Mouse (Mus musculus) liver, embryonic 14.5 days (tissue): Measurements from ENCODE around the gene Ggt7. TPM values are rescaled to one million over a fixed set of nuclear protein-coding genes. Genes with fewer than 3 reads are reported as not detected.
"Not testable (repeated sequence)": the region's sequence is repeated elsewhere in the genome, so short reads cannot be mapped to it uniquely, and the experiment has no call there.

Experiments used
- ATAC-seq: fragments of 200-750 bp; cut with Nextera tagmentation; 2 replicates; pipeline ENCODE4 v1.8.0; 2017; ENCODE audit warnings: moderate number of reproducible peaks, mild to moderate bottlenecking, moderate library complexity; ENCODE audit not compliant: insufficient read depth
- DNase-seq, 3 experiments: peaks; one replicate each; pipeline ENCODE4 v3.0.0-alpha.2; 2012 to 2013; ENCODE audit warnings: low read depth in 3 of 3, low spot score in 3 of 3
- H3K27ac ChIP-seq: fragments of 300-500 bp; sonication (generic); 2 replicates; pipeline ENCODE4 v1.5.1; 2014; ENCODE audit warnings: moderate library complexity, mild to moderate bottlenecking, control low read depth, inconsistent platforms
- H3K27me3 ChIP-seq: fragments of 300-500 bp; sonication (generic); 2 replicates; pipeline ENCODE4 v1.6.1; 2014; ENCODE audit warnings: mild to moderate bottlenecking, low read length, moderate library complexity; ENCODE audit not compliant: control insufficient read depth, insufficient read depth
- H3K36me3 ChIP-seq: fragments of 300-500 bp; sonication (generic); replicated peaks from 2 replicates; pipeline ENCODE4 v1.6.1; 2014; ENCODE audit warnings: low read depth; ENCODE audit not compliant: control insufficient read depth, insufficient read depth
- H3K4me1 ChIP-seq, 2 experiments: fragments of 200-500 bp in 1 of 2; fragments of 300-500 bp in 1 of 2; sonication (generic) in 1 of 2; replicated peaks; 2 replicates each; pipeline ENCODE4 v1.6.1; 2012 to 2014; ENCODE audit warnings: antibody characterized with exemption in 1 of 2, inconsistent platforms in 1 of 2, low read length in 1 of 2; ENCODE audit not compliant: control insufficient read depth in 2 of 2, insufficient read depth in 2 of 2
- H3K4me2 ChIP-seq: fragments of 300-500 bp; sonication (generic); 2 replicates; pipeline ENCODE4 v1.6.1; 2014; ENCODE audit warnings: low read depth, mild to moderate bottlenecking, control low read depth, moderate library complexity
- H3K4me3 ChIP-seq, 2 experiments: fragments of 200-500 bp in 1 of 2; fragments of 300-500 bp in 1 of 2; sonication (generic) in 1 of 2; 2 replicates each; pipeline ENCODE4 v1.5.1; 2012 to 2014; ENCODE audit warnings: low read depth in 2 of 2, low read length in 2 of 2, mild to moderate bottlenecking in 2 of 2, control low read depth in 1 of 2, inconsistent platforms in 1 of 2, moderate library complexity in 1 of 2; ENCODE audit not compliant: insufficient read depth in 1 of 2
- H3K9ac ChIP-seq: fragments of 300-500 bp; sonication (generic); replicated peaks from 2 replicates; pipeline ENCODE4 v1.6.1; 2014; ENCODE audit warnings: mild to moderate bottlenecking, control low read depth, moderate library complexity
- H3K9me3 ChIP-seq: fragments of 300-500 bp; sonication (generic); 2 replicates; pipeline ENCODE4 v1.6.1; 2016; ENCODE audit warnings: low read length, mixed read lengths; ENCODE audit not compliant: control insufficient read depth
- CTCF ChIP-seq: IDR thresholded peaks from 2 replicates; pipeline ENCODE4 v1.5.1; 2016; ENCODE audit warnings: antibody characterized with exemption, low read depth, control low read depth
- EP300 ChIP-seq: IDR thresholded peaks from 2 replicates; pipeline ENCODE4 v1.6.1; 2016; ENCODE audit warnings: antibody characterized with exemption, low read depth
- WGBS: fragments of 180-500 bp; shearing (Covaris S2); extraction: QIAGEN DNeasy Blood & Tissue Kit; methylation state at CpG from one replicate; pipeline ENCODE4 v1.1.7; 2014; ENCODE audit not compliant: insufficient replicate concordance; 5-methylcytosine and 5-hydroxymethylcytosine counted together
- polyA plus RNA-seq, 2 experiments: library from polyadenylated mRNA; depleted of rRNA in 1 of 2; stranded (reverse) in 1 of 2; unstranded in 1 of 2; fragments of >200 nt; fragmentation: Nextera tagmentation in 1 of 2; extraction: Ambion mirVana in 1 of 2; gene quantifications; 2 replicates each; pipeline versions ENCODE4 v1.2.1 to v1.2.3; 2012 to 2014

Ggt7 gene
- polyA plus RNA-seq, 2 experiments, result 0.18 to 0.35 TPM

- Histone ChIP-seq H3K36me3 (no peaks in the 10 kb centered on the region), H3K4me3 (no peak overlapping the region), H3K27me3 (no peaks in the 10 kb centered on the region), H3K4me2 (peak overlapping the region; percentile 27), H3K9me3 (no peaks in the 10 kb centered on the region), H3K27ac (peak overlapping the region; percentile 42), H3K4me1 (peaks cover 10 to 14% of the 10 kb centered on the region in 2 experiments), H3K9ac (peak overlapping the region; percentile 21)
- peak in 2 of 3 experiments; percentile 23 to 26 for DNase-seq
- ATAC-seq, result peak; percentile 86
- TF ChIP-seq EP300 (no peak), CTCF (no peak)
Measured at GRCm38 (mm10) chr2:155552949-155553354, 34.9 kb upstream of the Ggt7 start.

GRCm38 (mm10) chr2:155552336-155552735 is 34.3 kb upstream of the Ggt7 start:
- Histone ChIP-seq H3K4me1 (peaks cover 10 to 14% of the 10 kb centered on the region in 2 experiments), H3K9ac (no peak overlapping the region; the same call in 1 of the 2 replicates), H3K36me3 (no peaks in the 10 kb centered on the region), H3K27me3 (no peaks in the 10 kb centered on the region), H3K4me3 (no peak overlapping the region), H3K27ac (peak overlapping the region; percentile 42), H3K4me2 (no peak overlapping the region), H3K9me3 (no peaks in the 10 kb centered on the region)
- TF ChIP-seq CTCF (no peak), EP300 (no peak)
- DNase-seq (no peak), ATAC-seq (no peak)

- no peaks in the 10 kb centered on the region for H3K36me3 ChIP-seq
- 0 out of 4 replicates have a peak, but pooled peaks cover 0 to 1% of the 10 kb centered on the region in 2 experiments for H3K4me1 ChIP-seq
- no peak overlapping the region for H3K4me2 ChIP-seq
- H3K9ac ChIP-seq, result no peak overlapping the region
- H3K27ac ChIP-seq, result no peak overlapping the region
- no peak for TF ChIP-seq EP300
- no peak for TF ChIP-seq CTCF
- no peaks in the 10 kb centered on the region for H3K27me3 ChIP-seq
- no peak for DNase-seq
- H3K9me3 ChIP-seq, result no peaks in the 10 kb centered on the region
- WGBS, result 71% methylated on average over 1 of the region's 1 CpGs
- no peak overlapping the region for H3K4me3 ChIP-seq
- ATAC-seq, result no peak
Measured at GRCm38 (mm10) chr2:155546955-155547354, 28.9 kb upstream of the Ggt7 start.

DNA sequence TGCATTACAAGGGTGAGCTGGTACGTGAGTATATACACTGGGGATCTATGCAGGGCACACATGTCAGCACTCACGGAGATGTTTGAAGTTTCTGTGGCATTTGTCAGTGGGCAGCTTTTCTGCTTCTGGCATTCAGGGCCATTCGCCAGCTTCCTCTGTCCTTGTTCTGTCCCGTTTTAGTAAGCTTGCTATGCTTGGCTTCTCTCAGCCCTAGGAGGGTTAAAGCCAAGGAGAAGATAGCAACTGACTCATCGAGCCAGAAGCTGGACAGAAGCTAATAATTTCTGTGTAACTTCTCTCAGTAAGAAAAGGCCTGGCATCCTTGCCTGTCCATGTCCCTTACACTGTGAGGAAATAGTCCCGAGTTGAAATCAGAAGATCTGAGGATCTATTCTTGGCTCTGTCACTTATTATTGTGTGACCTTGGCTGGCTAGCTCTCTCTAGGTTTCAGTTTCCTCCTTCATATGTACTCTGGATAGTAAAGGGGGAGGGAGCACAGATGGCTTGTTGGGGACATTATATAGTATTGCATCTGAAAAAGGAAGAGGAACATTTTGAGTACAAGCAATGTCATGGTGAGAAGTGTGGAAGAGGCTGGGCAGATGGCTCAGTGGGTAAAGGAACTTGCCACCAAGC is 22.9 kb upstream of the Ggt7 start:
- Histone ChIP-seq H3K9ac (no peak overlapping the region), H3K27ac (no peak overlapping the region), H3K36me3 (no peaks in the 10 kb centered on the region), H3K9me3 (no peaks in the 10 kb centered on the region), H3K4me1 (peaks cover 0 to 5% of the 10 kb centered on the region in 2 experiments; a peak in 2 of 4 replicates), H3K27me3 (no peaks in the 10 kb centered on the region), H3K4me3 (no peak overlapping the region), H3K4me2 (no peak overlapping the region)
- no peak for ATAC-seq
- TF ChIP-seq CTCF (no peak), EP300 (no peak)
- WGBS, result 57% methylated on average over 6 of the region's 6 CpGs
- no peak for DNase-seq

GRCm38 (mm10) chr2:155539696-155540095 is 21.7 kb upstream of the Ggt7 start:
- no peak for ATAC-seq
- Histone ChIP-seq H3K36me3 (no peaks in the 10 kb centered on the region), H3K9me3 (no peaks in the 10 kb centered on the region), H3K27ac (no peak overlapping the region), H3K9ac (no peak overlapping the region), H3K27me3 (no peaks in the 10 kb centered on the region), H3K4me1 (peaks cover 0 to 5% of the 10 kb centered on the region in 2 experiments; a peak in 2 of 4 replicates), H3K4me3 (no peak overlapping the region), H3K4me2 (no peak overlapping the region)
- DNase-seq, result no peak
- TF ChIP-seq EP300 (no peak), CTCF (no peak)

DNA sequence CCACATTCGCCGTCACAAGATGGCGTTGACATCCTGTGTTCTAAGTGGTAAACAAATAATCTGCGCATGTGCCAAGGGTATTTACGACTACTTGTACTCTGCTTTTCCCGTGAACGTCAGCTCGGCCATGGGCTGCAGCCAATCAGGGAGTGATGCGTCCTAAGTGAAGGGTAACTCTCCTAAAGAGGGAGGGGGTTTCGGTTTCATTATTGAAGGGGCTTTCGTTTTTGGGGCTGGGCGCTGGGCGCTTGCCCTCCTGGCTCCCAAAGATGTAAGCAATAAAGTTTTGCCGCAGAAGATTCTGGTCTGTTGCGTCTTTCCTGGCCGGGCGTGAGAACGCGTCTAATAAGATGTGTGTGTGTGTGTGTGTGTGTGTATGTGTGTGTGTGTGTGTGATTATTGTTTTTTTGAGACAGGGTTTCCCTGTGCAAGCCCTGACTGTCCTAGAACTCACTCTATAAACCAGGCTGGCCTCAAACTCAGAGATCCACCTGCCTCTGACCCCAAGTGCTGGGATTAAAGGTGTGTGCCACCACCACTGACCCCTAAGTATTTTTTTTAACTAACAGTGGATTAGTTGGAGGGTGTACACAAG is 20.5 kb upstream of the Ggt7 start:
- 73% methylated on average over 10 of the region's 19 CpGs for WGBS
- H3K27ac ChIP-seq, result 0 out of 2 replicates have a peak overlapping the region, but pooled peaks have one; percentile 27

More for the DNA sequence above, 20.5 kb upstream of the Ggt7 start:
- peak overlapping the region; percentile 34 to 51 for H3K4me3 ChIP-seq
- not testable (repeated sequence) for H3K36me3 ChIP-seq, H3K9me3 ChIP-seq, H3K4me1 ChIP-seq, DNase-seq, H3K27me3 ChIP-seq
- peak overlapping the region; percentile 27; the same call in 1 of the 2 replicates for H3K9ac ChIP-seq
- peak; percentile 60; the same call in 1 of the 2 replicates for ATAC-seq
- peak overlapping the region; percentile 23 for H3K4me2 ChIP-seq
